Mouse (Mus musculus): ENCODE measurements at regions not wholly inside any gene's neighbourhood (a gene's known extent, or its start where the extent isn't known, plus 50 kb on each side); places are given as distances from the start of the nearest gene placed in this dataset.

- no peak for DNase-seq
These were observed 74.5 kb upstream of the Far2 start for GRCm38 (mm10) chr6:147972552-147972951.

- DNase-seq: no peak
These were observed 74.0 kb upstream of the Far2 start for GRCm38 (mm10) chr6:147973059-147973458.

GRCm38 (mm10) chr6:147975917-147976316 is 71.1 kb upstream of the Far2 start:
- DNase-seq: no peak

- no peak for DNase-seq
These were observed 57.7 kb upstream of the Far2 start for GRCm38 (mm10) chr6:147989381-147989780.
